Mouse (Mus musculus): ENCODE data around the gene Atxn7l3. TPM values are rescaled to one million over a fixed set of nuclear protein-coding genes. Genes with fewer than 3 reads are reported as not detected.

Gene Atxn7l3
- 10.9 and 11.8 TPM in 2 replicates for polyA plus RNA-seq (2016; fragmentation: Nextera tagmentation; extraction: Ambion mirVana)

DNA sequence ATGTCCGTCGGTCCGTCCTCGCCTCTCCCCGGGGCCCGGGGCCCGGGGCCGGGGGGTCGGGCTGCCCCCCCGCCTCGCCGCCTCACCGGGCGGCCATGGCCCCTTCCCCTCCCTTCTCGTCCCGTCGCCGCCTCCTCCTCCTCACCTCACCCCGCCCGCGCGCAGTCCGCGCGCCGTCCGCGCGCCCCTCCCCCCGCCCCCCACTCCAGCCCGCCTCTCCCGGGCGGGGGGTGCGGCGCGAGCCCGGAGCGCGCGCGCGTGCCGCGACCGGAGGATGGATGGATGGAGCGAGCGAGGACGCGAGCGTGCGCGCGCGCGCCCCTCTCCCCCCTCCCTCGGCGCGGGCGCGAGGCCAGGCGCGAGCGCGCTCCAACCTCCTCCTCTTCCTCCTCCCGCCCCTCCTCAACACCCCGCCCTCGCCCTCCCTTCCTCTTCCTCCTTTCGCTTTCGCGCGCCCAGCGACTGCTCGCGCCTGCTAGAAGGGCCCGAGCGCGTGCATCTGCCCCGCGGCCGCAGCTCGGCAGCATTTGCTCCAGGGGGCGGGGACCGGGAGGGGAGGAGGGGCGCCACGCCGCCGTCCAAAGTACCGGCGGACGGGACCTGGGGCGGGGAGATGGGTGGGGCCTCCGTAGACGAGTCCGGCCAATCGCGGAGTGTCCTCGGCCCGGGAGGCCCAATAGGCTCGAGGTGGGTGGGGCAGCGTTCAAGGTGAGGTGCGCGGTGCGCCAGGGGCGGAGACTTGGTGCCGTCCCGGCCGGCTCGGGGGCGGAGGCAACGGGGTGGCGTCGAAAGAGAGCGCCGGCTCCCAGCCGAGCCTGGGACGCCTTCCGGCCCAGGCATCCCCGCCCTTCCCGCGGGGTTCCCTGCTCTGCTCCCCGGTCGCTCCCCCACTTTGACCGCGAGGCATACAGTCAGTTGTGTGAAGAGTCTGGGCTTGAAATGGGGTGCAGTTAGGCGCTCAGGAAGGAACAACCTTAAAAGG lies at the start of gene Atxn7l3:
TSS of gene Atxn7l3 (minus strand) at position 141 of the 982 bp plus-strand sequence.
- H3K9ac ChIP-seq = peak within 1 kb of the TSS; percentile 95
- no peaks in the 10 kb centered on the region for H3K27me3 ChIP-seq (replicated peaks)
- H3K36me3 ChIP-seq = peaks cover 25% of the 10 kb centered on the region
- H3K9me3 ChIP-seq (replicated peaks) = peaks cover 4% of the 10 kb centered on the region; the same call in 1 of the 2 replicates
- H3K4me2 ChIP-seq = peak within 1 kb of the TSS; percentile 87
- peak within 1 kb of the TSS; percentile 90 for H3K4me3 ChIP-seq
- H3K27ac ChIP-seq (ENCODE audit: poor library complexity, severe bottlenecking) = peak within 1 kb of the TSS; percentile 99
- WGBS = under 1% methylated on average over 84 of the region's 125 CpGs
- peaks cover 20% of the 10 kb centered on the region for H3K4me1 ChIP-seq (replicated peaks)
- ATAC-seq (ENCODE audit: insufficient number of reproducible peaks, low FRiP score) = peak; percentile 96

DNA sequence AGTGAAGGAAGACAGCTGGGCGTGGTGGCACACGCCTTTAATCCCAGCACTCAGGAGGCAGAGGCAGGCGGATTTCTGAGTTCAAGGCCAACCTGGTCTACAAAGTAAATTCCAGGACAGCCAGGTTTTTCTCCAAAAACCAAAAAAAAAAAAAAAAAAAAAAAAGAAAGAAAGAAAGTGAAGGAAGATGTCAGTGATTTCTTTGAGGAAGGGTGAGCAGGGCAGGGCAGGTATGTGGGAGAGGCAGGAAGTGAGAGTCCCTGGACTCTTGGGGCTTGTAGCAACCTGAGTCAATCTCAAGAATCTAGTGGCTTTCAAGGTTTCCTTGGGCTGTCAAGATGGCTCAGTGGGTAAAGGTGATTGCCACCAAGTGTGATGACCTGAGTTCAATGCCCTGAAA lies 48.0 kb upstream of the Atxn7l3 start:
- H3K27ac ChIP-seq (ENCODE audit: poor library complexity, severe bottlenecking) = no peak overlapping the region
- no peaks in the 10 kb centered on the region for H3K27me3 ChIP-seq (replicated peaks)
- H3K36me3 ChIP-seq = no peaks in the 10 kb centered on the region
- no peak overlapping the region for H3K4me2 ChIP-seq
- ATAC-seq (ENCODE audit: insufficient number of reproducible peaks, low FRiP score) = no peak
- no peak overlapping the region for H3K9ac ChIP-seq
- 82% methylated on average over 3 of the region's 3 CpGs for WGBS
- peaks cover 4% of the 10 kb centered on the region; the same call in 1 of the 2 replicates for H3K9me3 ChIP-seq (replicated peaks)
- no peak overlapping the region for H3K4me3 ChIP-seq
- H3K4me1 ChIP-seq (replicated peaks) = no peaks in the 10 kb centered on the region

DNA sequence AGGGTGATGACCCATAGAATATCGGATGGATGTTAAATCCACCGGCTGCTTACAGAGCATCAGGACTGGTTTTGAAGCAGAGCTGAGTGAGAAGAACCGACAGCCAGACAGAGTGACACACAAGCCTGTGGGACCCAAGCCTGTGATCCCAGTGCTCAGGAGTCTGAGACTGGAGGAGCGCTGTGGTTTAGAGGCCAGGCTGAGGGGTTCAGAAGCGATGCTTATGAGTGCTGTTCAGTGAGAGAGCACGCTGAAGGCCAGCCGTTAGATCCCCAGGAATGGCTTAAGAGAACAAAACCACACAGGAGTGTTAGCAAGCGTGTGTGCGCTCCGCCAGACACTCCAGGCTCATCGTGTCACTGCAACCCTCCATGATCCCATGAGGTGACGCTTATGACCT lies 46.3 kb upstream of the Atxn7l3 start:
- Histone ChIP-seq H3K9me3 (replicated peaks) (peaks cover 4% of the 10 kb centered on the region; the same call in 1 of the 2 replicates), H3K36me3 (no peaks in the 10 kb centered on the region), H3K27me3 (replicated peaks) (no peaks in the 10 kb centered on the region), H3K4me3 (no peak overlapping the region), H3K27ac (ENCODE audit: poor library complexity, severe bottlenecking) (no peak overlapping the region), H3K4me2 (no peak overlapping the region), H3K9ac (no peak overlapping the region), H3K4me1 (replicated peaks) (peaks cover 6% of the 10 kb centered on the region; the same call in 1 of the 2 replicates)
- 70% methylated on average over 12 of the region's 12 CpGs for WGBS
- no peak for ATAC-seq (ENCODE audit: insufficient number of reproducible peaks, low FRiP score)

DNA sequence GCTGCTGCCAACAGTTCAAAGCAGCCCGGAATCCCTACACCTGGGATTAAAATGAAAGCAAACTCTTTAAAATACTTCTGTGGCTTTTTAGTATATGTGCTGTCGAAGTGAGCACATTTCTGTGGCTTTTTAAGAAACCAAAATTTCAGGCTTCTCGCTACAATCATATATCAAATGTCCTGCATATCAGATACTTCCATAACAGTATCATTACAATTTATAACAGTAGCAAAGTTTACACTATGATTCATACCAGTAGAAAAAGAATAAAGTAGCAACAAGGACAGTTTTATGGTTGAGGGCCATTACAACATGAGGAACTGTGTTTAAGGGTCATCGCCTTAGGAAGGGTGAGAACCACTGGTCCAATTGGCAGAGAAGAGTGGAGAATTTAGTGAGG lies 44.7 kb upstream of the Atxn7l3 start:
- H3K4me3 ChIP-seq = no peak overlapping the region
- 89% methylated on average over 4 of the region's 4 CpGs for WGBS
- peaks cover 6% of the 10 kb centered on the region; the same call in 1 of the 2 replicates for H3K4me1 ChIP-seq (replicated peaks)
- H3K27me3 ChIP-seq (replicated peaks) = no peaks in the 10 kb centered on the region
- no peak overlapping the region for H3K4me2 ChIP-seq
- peaks cover 4% of the 10 kb centered on the region; the same call in 1 of the 2 replicates for H3K9me3 ChIP-seq (replicated peaks)
- no peak overlapping the region for H3K9ac ChIP-seq
- H3K36me3 ChIP-seq = no peaks in the 10 kb centered on the region
- H3K27ac ChIP-seq (ENCODE audit: poor library complexity, severe bottlenecking) = no peak overlapping the region
- no peak for ATAC-seq (ENCODE audit: insufficient number of reproducible peaks, low FRiP score)

DNA sequence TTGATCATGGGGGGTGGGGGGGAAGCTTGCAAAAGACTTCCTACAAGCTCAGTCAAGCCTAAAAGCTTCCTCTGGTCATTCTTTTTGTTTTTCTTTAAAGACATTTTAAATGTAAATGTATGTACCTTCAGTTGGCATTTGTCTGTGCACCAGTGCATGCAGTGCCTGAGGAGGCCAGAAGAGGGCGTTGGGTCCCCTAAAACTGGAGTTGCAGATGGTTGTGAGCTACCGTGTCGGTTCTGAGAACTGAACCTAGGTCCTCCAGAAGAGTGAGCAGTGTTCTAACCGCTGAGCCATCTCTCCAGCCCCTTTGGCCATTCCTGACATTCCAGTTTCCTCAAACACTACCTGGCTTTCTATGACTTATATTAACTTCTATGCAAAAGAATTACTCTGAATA lies 43.2 kb upstream of the Atxn7l3 start:
- Histone ChIP-seq H3K9ac (no peak overlapping the region), H3K9me3 (replicated peaks) (peaks cover 4% of the 10 kb centered on the region; the same call in 1 of the 2 replicates), H3K27ac (ENCODE audit: poor library complexity, severe bottlenecking) (no peak overlapping the region), H3K36me3 (no peaks in the 10 kb centered on the region), H3K4me3 (no peak overlapping the region), H3K4me1 (replicated peaks) (peaks cover 13% of the 10 kb centered on the region), H3K4me2 (no peak overlapping the region), H3K27me3 (replicated peaks) (no peaks in the 10 kb centered on the region)
- no peak for ATAC-seq (ENCODE audit: insufficient number of reproducible peaks, low FRiP score)
- 55% methylated on average over 4 of the region's 4 CpGs for WGBS

DNA sequence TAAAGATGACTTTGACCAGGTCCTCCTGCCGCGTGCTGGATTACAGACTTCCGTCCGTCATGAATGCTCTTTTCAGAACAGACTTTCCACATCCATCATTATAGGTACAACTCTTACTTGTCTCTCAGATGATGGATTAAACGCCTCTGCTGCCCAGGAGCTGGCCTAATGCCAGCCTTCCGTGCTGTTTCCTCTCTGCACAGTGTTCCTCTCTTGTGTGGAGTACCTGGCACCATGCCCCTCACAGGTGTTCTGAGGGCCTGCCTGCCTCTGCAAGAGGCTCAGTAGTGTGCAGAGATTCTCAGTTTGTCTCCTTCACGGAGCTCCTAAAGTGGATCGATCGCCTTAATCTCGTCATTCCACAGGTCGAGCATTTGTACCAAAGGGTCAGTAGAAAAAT lies 42.8 kb upstream of the Atxn7l3 start:
- Histone ChIP-seq H3K4me3 (no peak overlapping the region), H3K4me1 (replicated peaks) (peaks cover 13% of the 10 kb centered on the region), H3K36me3 (no peaks in the 10 kb centered on the region), H3K9me3 (replicated peaks) (peaks cover 4% of the 10 kb centered on the region; the same call in 1 of the 2 replicates), H3K4me2 (no peak overlapping the region), H3K27me3 (replicated peaks) (no peaks in the 10 kb centered on the region), H3K27ac (ENCODE audit: poor library complexity, severe bottlenecking) (no peak overlapping the region), H3K9ac (no peak overlapping the region)
- no peak for ATAC-seq (ENCODE audit: insufficient number of reproducible peaks, low FRiP score)
- WGBS = 72% methylated on average over 11 of the region's 11 CpGs

DNA sequence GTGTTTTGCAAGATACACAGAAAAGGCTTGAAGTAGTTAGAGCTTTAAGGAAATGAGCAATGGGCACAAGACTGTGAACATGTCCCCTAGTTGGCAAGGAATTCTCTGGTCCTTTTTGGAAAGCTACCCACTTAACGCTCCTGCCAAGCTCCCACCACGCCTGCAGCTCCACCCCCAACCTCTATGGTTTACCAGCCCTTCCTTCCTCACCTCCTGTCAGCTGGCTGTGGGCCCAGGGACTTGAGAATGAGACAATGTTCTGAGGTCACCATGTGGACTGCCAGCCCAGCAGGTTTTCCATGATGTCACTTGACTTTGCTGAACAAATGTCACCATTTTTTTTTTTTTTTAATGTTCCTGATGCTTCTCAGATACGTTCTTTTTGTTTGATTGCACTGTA lies 42.1 kb upstream of the Atxn7l3 start:
- H3K36me3 ChIP-seq = no peaks in the 10 kb centered on the region
- peak; percentile 57; the same call in 1 of the 2 replicates for ATAC-seq (ENCODE audit: insufficient number of reproducible peaks, low FRiP score)
- H3K9me3 ChIP-seq (replicated peaks) = peaks cover 4% of the 10 kb centered on the region; the same call in 1 of the 2 replicates
- no peak overlapping the region for H3K4me2 ChIP-seq
- WGBS = 25% methylated on average over 3 of the region's 3 CpGs
- H3K27me3 ChIP-seq (replicated peaks) = no peaks in the 10 kb centered on the region
- H3K4me3 ChIP-seq = no peak overlapping the region
- peaks cover 13% of the 10 kb centered on the region for H3K4me1 ChIP-seq (replicated peaks)
- no peak overlapping the region for H3K9ac ChIP-seq
- H3K27ac ChIP-seq (ENCODE audit: poor library complexity, severe bottlenecking) = no peak overlapping the region

DNA sequence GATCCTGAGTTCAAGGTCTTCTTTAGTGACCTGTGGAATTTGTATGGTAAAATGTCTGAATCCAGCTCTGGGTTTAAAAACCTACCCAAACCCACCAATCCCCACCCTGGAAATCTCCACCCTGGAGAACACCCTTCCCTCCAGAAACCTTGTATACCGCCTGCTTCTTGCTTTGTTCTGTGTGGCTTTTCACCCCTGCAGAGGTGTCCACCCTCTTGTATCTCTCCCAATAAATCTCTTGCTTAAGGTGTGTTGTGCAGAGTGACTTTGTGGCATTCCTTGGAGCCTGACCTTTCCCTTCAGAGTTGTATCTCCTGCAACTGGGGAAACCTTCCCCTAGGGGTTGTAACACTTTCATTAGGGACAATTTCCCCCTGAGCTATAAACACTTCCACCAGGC lies 41.5 kb upstream of the Atxn7l3 start:
- no peaks in the 10 kb centered on the region for H3K27me3 ChIP-seq (replicated peaks)
- H3K4me2 ChIP-seq = no peak overlapping the region
- peaks cover 13% of the 10 kb centered on the region for H3K4me1 ChIP-seq (replicated peaks)
- H3K9me3 ChIP-seq (replicated peaks) = peaks cover 4% of the 10 kb centered on the region; the same call in 1 of the 2 replicates
- H3K9ac ChIP-seq = no peak overlapping the region
- H3K36me3 ChIP-seq = no peaks in the 10 kb centered on the region
- no peak overlapping the region for H3K27ac ChIP-seq (ENCODE audit: poor library complexity, severe bottlenecking)
- WGBS = 82% methylated on average over 1 of the region's 1 CpGs
- no peak for ATAC-seq (ENCODE audit: insufficient number of reproducible peaks, low FRiP score)
- H3K4me3 ChIP-seq = no peak overlapping the region

DNA sequence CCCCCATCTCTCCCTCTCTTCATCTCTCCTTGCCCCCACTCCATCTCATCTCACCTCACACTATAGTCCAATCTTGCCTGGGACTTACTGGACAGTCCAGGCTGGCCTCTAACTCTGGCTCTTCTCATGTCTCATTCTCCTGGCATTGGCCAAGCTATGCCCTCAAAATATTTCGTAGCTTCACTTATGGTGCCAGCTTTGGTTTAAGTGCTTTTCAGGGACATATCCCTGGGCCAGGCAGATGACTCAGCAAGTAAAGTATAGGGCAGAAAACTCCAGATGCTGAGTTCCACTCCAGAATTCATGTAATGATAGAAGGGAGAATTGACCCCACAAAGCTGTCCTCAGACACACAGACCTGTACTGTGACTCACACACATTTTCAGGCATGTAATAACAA lies 39.8 kb upstream of the Atxn7l3 start:
- Histone ChIP-seq H3K4me2 (no peak overlapping the region), H3K27me3 (replicated peaks) (no peaks in the 10 kb centered on the region), H3K27ac (ENCODE audit: poor library complexity, severe bottlenecking) (no peak overlapping the region), H3K9me3 (replicated peaks) (peaks cover 4% of the 10 kb centered on the region; the same call in 1 of the 2 replicates), H3K4me3 (no peak overlapping the region), H3K4me1 (replicated peaks) (peaks cover 13% of the 10 kb centered on the region), H3K36me3 (no peaks in the 10 kb centered on the region), H3K9ac (no peak overlapping the region)
- 69% methylated on average over 1 of the region's 1 CpGs for WGBS
- no peak for ATAC-seq (ENCODE audit: insufficient number of reproducible peaks, low FRiP score)

DNA sequence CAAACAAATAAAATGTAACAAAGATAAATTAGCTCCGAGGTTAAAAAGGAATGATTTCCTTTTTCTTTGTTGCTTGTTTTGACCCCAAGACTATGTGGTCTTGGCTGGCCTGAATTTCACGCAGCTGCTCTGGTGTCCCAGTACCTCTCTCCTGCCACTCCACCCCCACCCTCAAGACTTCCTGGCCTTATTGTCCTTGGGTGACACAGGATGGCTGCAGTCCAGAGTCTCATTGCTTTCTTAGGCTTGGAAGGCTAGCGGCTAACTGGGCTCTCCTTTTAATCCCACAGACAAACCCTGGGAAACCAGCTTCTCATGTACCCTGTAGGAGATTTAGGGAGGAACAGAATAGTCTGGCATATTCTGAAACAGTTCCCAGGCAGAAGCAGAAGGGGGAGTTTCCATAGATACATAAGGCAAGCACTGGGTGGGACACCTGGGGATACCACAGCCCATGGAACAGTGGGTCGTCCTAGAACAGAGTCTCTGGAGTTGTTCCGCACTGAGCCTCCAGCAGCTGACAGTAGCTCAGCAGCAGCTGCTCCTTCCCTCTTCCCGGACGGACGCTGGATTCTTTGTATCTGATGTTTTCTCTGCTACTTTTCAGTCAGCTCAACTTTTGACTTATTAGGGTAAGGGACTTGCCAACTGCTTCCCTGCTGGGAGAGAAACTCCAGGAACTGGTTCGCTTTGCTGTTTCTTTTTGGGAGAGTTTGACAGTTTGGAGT lies 38.7 kb upstream of the Atxn7l3 start:
- H3K4me3 ChIP-seq = no peak overlapping the region
- no peak for ATAC-seq (ENCODE audit: insufficient number of reproducible peaks, low FRiP score)

DNA sequence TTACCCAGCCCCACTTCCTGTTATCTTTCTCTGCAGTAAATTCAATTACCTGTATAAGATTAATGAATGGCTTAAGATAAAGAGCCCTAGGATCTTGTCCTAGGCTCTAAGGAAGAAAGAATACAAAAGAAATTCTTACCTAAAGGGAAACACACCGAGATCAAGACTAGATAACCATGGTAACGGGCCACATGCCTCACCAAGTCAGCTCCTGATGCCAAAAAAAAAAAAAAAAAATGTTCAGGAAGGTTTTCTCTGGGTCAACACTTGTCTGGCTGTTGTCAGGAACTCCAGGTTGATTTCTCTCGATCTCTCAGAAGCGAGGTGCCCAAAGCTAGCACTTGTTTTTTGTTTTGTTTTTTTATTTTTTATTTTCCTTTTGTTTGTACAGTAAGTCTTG lies 37.6 kb upstream of the Atxn7l3 start:
- H3K9me3 ChIP-seq (replicated peaks) = no peaks in the 10 kb centered on the region
- no peaks in the 10 kb centered on the region for H3K27me3 ChIP-seq (replicated peaks)
- H3K4me2 ChIP-seq = no peak overlapping the region
- H3K36me3 ChIP-seq = no peaks in the 10 kb centered on the region
- 59% methylated on average over 4 of the region's 4 CpGs for WGBS
- H3K27ac ChIP-seq (ENCODE audit: poor library complexity, severe bottlenecking) = no peak overlapping the region
- no peak for ATAC-seq (ENCODE audit: insufficient number of reproducible peaks, low FRiP score)
- no peak overlapping the region for H3K9ac ChIP-seq
- no peak overlapping the region for H3K4me3 ChIP-seq
- H3K4me1 ChIP-seq (replicated peaks) = peaks cover 13% of the 10 kb centered on the region

More for the DNA sequence above, 38.7 kb upstream of the Atxn7l3 start:
- H3K4me1 ChIP-seq (replicated peaks) = peaks cover 13% of the 10 kb centered on the region
- H3K9me3 ChIP-seq (replicated peaks) = peaks cover 4% of the 10 kb centered on the region; the same call in 1 of the 2 replicates
- no peaks in the 10 kb centered on the region for H3K27me3 ChIP-seq (replicated peaks)
- H3K4me2 ChIP-seq = 0 out of 2 replicates have a peak overlapping the region, but pooled peaks have one; percentile 10
- H3K36me3 ChIP-seq = no peaks in the 10 kb centered on the region
- WGBS = 30% methylated on average over 9 of the region's 9 CpGs
- H3K9ac ChIP-seq = peak overlapping the region; percentile 36; the same call in 1 of the 2 replicates
- 0 out of 2 replicates have a peak overlapping the region, but pooled peaks have one; percentile 21 for H3K27ac ChIP-seq (ENCODE audit: poor library complexity, severe bottlenecking)
